8 mouse cellular contexts compared by ENCODE assay signal in genomic region chr7:127345512-127346325, GRCm38 (mm10). TPM values are rescaled to one million over a fixed set of nuclear protein-coding genes. Genes with fewer than 3 reads are reported as not detected.
DNase-seq lines count a peak whose midpoint lies in the region; ATAC-seq lines count a peak whose summit lies in the region.

Gene Zfp768, minus strand, starts transcription at chr7:127345589.

- DNase-seq in CD4-positive helper T cell, adult 2 months (ENCODE audit: low read depth, low spot score): peak; percentile 83
- peak; percentile 70 for DNase-seq in brain, embryonic 18.5 days (ENCODE audit: low read depth, low spot score)
- peak; percentile 97 for DNase-seq in kidney, postnatal 10 days
- DNase-seq in natural killer cell, adult 2 months (ENCODE audit: low spot score in 2 of 2): peak; percentile 88 to 92

- peak within 1 kb of the TSS; percentile 99 for H3K27ac ChIP-seq in heart, embryonic 13.5 days (replicated peaks)
- H3K27ac ChIP-seq in liver, embryonic 12.5 days: peak within 1 kb of the TSS; percentile 82
- peak within 1 kb of the TSS; percentile 96 for H3K27ac ChIP-seq in stomach, embryonic 15.5 days

- ATAC-seq in erythroid progenitor cell, adult 5-6 weeks (replicated peaks; ENCODE audit: low FRiP score, poor library complexity, severe bottlenecking): peak; percentile 85
- ATAC-seq in heart, embryonic 13.5 days (ENCODE audit: extremely low read depth, insufficient number of reproducible peaks, low FRiP score, low TSS enrichment): peak; percentile 86
- ATAC-seq in liver, embryonic 12.5 days: peak; percentile 86
- ATAC-seq in stomach, embryonic 15.5 days (ENCODE audit: insufficient read depth, low FRiP score, low read depth): peak; percentile 87

- H3K4me2 ChIP-seq in heart, embryonic 13.5 days: peak within 1 kb of the TSS; percentile 89
- peak within 1 kb of the TSS; percentile 96 for H3K4me2 ChIP-seq in liver, embryonic 12.5 days
- peak within 1 kb of the TSS; percentile 69 for H3K4me2 ChIP-seq in stomach, embryonic 15.5 days

- peaks cover 39% of the 10 kb centered on the region for H3K4me1 ChIP-seq in heart, embryonic 13.5 days
- peaks cover 46% of the 10 kb centered on the region for H3K4me1 ChIP-seq in liver, embryonic 12.5 days
- H3K4me1 ChIP-seq in stomach, embryonic 15.5 days: peaks cover 14% of the 10 kb centered on the region; the same call in 1 of the 2 replicates

- H3K4me3 ChIP-seq in heart, embryonic 13.5 days: peak within 1 kb of the TSS; percentile 93
- peak within 1 kb of the TSS; percentile 79 for H3K4me3 ChIP-seq in liver, embryonic 12.5 days
- H3K4me3 ChIP-seq in stomach, embryonic 15.5 days (replicated peaks): peak within 1 kb of the TSS; percentile 89

- H3K36me3 ChIP-seq in heart, embryonic 13.5 days: peaks cover 30% of the 10 kb centered on the region
- peaks cover 24% of the 10 kb centered on the region for H3K36me3 ChIP-seq in liver, embryonic 12.5 days
- H3K36me3 ChIP-seq in stomach, embryonic 15.5 days: peaks cover 17% of the 10 kb centered on the region

- WGBS in heart, embryonic 13.5 days: under 1% methylated on average over 76 of the region's 76 CpGs
- WGBS in liver, embryonic 12.5 days (ENCODE audit: insufficient replicate concordance): 2% methylated on average over 75 of the region's 76 CpGs
- under 1% methylated on average over 76 of the region's 76 CpGs for WGBS in stomach, embryonic 15.5 days

- H3K9ac ChIP-seq in heart, embryonic 13.5 days: peak within 1 kb of the TSS; percentile 98
- peak within 1 kb of the TSS; percentile 80 for H3K9ac ChIP-seq in liver, embryonic 12.5 days
- H3K9ac ChIP-seq in stomach, embryonic 15.5 days: peak within 1 kb of the TSS; percentile 91

- H3K9me3 ChIP-seq in heart, embryonic 13.5 days: no peaks in the 10 kb centered on the region
- no peaks in the 10 kb centered on the region for H3K9me3 ChIP-seq in liver, embryonic 12.5 days (replicated peaks)
- H3K9me3 ChIP-seq in stomach, embryonic 15.5 days: no peaks in the 10 kb centered on the region

- H3K27me3 ChIP-seq in heart, embryonic 13.5 days (replicated peaks): no peaks in the 10 kb centered on the region
- no peaks in the 10 kb centered on the region for H3K27me3 ChIP-seq in liver, embryonic 12.5 days (replicated peaks)
- no peaks in the 10 kb centered on the region for H3K27me3 ChIP-seq in stomach, embryonic 15.5 days (replicated peaks)

RNA-seq across cellular contexts. Expression of gene Zfp768, which starts in this region (rescaled TPM):
- total RNA-seq in erythroid progenitor cell, adult 5-6 weeks (2015; ENCODE audit: low replicate concordance): 0.72 TPM in 1 of 2 replicates, not detected in the other
- total RNA-seq in erythroid progenitor cell, adult 5-6 weeks (2017; ENCODE audit: low replicate concordance): 0.39 and 1.3 TPM in 2 replicates
- polyA plus RNA-seq in heart, embryonic 13.5 days (2015; fragmentation: Nextera tagmentation; extraction: Ambion mirVana): 16.5 and 16.6 TPM in 2 replicates
- polyA plus RNA-seq in liver, embryonic 12.5 days (2016; fragmentation: Nextera tagmentation; extraction: Ambion mirVana): 4.8 and 5.2 TPM in 2 replicates
- 13.1 and 17.4 TPM in 2 replicates for polyA plus RNA-seq in stomach, embryonic 15.5 days (2015; fragmentation: Nextera tagmentation; extraction: Ambion mirVana)

Comparison
In these comparisons a context has a peak if more than half of its experiments do, and no peak if none do; other contexts are left out.
1. Peak in every context shown above with its lines: DNase-seq, ATAC-seq, H3K4me3 ChIP-seq and H3K27ac ChIP-seq.